Mouse (Mus musculus) adrenal gland, adult 18-20 months (tissue): Measurements from ENCODE around the gene Tmem150a. TPM values are rescaled to one million over a fixed set of nuclear protein-coding genes. Genes with fewer than 3 reads are reported as not detected.

ENCODE experiments used
- DNase-seq, 2 experiments: peaks; one replicate each; pipeline ENCODE4 v3.0.0; 2021 to 2022; ENCODE audit warnings: low spot score in 2 of 2
- total RNA-seq, 2 experiments: library from RNA; stranded (reverse); gene quantifications; 1 replicate in 1 of 2; 2 replicates in 1 of 2; pipeline ENCODE4 v1.2.3; 2021

Gene Tmem150a
- total RNA-seq, 2 experiments from 2014 or later = 24.3 to 24.4 TPM

DNA sequence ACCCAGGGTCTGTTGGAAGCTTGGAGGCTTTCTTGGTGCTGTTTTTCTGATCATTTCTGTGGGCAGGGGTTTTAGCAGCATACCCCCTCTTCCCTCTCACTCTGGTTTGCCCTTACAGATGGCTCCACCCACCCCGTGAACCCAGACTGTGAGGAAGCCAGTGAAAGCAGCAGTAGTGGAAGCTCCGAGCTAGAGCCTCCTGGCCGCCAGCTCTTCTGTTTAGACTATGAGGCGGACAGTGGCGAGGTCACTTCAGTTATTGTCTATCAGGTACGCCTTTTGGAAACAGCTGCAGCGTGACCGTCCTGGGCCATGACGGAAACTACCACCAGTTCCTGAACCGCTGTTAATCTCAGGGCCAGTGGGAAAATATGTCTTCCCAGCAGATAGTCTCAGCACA, 6.8 kb upstream of the Tmem150a start:
- no peak for DNase-seq

DNA sequence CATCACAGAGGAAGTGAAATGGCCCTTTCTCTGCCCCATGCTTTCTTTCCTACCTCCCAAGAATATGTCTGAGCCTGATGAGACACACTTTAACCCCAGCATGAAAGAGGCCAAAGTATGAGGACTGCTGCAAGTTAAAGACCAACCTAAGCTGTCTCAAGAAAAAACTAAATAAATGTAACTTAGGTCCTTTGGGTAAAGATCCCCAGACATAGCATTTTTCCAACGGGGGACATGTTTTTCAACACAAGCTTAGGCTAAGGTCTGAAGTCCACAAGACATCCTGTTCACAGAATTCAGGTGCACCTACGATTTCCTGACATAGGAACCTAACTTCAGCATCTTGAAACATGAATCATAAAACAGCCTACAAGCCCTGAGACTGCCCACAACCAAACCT, 5.0 kb upstream of the Tmem150a start:
- DNase-seq = no peak

DNA sequence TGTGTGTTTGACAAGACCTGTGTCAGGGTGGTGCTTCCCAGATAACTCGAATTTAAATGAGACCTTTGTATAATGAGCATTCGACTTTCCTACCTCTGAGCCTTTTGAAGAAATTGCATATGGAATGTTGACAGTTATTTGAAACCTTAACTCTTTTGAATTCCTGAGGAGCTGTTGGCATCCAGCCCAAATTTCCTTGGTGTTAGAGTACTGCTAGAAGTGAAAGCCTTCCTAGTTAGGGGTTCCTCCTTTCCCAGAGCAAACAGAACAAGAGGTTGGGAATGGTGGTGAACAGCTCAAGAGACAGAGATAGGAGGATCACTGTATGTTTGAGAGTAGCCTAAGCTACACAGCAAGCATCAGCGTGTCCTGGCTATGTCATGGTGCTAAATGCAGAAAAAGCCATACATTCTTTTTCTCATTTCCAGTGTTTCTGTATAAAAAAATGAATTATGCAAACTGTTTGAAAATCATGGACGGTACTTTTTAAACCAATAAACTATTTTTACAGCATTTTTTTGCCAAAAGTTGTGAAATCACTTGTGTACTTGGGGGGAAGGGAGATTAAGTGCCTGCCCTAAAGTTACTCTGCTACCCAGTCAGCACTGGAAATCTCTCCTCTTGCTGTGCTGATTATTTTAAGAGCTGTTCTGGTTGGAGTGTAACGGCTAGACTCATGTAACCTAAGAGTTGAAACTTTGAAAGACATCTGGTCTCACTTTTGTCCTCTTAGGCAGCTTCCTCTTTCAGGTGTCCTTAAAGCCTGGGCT, 2.4 kb upstream of the Tmem150a start:
- DNase-seq = no peak

DNA sequence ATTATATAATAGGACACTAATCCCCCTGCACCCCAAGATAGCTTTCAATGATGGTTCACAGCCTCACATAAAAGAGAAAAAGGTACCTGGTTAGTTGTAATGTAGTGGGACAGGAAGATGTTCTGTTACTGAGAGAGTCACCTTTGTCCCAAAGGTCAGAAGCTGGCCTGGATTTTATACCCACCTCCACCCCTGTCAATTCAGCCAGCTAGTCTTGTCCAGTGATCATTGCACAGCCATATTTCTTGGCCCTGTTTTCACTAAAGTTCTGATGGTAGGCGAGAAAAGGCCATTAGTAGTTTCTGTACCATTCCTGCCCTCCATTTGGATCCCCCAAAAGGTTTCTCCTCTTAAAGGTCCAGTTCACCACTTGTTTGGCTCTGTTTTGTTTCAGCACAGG, 1.2 kb upstream of the Tmem150a start:
- DNase-seq = no peak

GRCm38 (mm10) chr6:72356001-72356532, 820 bp downstream of the Tmem150a start:
- no peak for DNase-seq

GRCm38 (mm10) chr6:72357164-72358079, 2.2 kb downstream of the Tmem150a start:
- DNase-seq = no peak

GRCm38 (mm10) chr6:72358086-72358764, 3.0 kb downstream of the Tmem150a start:
- DNase-seq = no peak

- no peak for DNase-seq
These were observed 4.1 kb downstream of the Tmem150a start for GRCm38 (mm10) chr6:72359343-72359742.

- DNase-seq = no peak
These were observed 4.8 kb downstream of the Tmem150a start for GRCm38 (mm10) chr6:72359891-72360598.

DNA sequence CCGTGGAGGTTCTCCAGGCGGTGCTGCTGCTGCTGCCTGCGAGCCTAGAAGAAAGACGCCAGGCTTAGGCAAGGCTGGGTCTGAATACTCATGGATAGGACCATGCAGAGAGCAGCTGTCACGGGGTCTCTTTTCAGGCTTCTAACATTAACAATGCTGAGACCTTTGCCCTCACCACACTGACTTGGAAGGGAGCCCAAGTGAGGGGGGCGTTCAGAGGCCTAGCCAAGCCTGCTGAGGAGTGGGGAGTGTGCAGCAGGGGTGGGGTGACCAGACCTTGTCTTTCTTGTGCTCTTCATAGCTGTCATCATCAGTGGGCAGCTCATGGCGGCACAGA, 5.3 kb downstream of the Tmem150a start:
- DNase-seq = no peak

DNA sequence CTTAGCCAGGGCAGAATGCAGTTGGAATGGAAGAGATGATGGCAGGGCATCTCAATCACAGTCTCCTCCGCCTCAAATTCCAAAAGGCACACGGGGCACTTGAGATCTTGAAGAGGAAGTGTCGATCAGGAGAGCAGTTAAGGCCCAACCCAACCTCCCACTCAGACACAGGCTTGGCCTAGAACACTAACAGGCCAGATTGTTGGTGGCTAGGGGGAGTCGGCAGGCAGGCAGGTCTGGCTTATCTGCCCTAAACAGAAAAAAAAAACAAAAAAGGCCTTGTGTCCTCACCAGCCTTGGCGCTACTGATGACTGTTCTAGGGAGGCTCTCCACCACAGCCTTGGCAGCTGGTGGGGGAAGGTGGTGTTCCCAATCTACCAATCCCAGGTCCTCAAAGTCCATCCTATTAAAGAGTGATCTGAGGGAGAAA, 5.9 kb downstream of the Tmem150a start:
- DNase-seq = no peak

DNA sequence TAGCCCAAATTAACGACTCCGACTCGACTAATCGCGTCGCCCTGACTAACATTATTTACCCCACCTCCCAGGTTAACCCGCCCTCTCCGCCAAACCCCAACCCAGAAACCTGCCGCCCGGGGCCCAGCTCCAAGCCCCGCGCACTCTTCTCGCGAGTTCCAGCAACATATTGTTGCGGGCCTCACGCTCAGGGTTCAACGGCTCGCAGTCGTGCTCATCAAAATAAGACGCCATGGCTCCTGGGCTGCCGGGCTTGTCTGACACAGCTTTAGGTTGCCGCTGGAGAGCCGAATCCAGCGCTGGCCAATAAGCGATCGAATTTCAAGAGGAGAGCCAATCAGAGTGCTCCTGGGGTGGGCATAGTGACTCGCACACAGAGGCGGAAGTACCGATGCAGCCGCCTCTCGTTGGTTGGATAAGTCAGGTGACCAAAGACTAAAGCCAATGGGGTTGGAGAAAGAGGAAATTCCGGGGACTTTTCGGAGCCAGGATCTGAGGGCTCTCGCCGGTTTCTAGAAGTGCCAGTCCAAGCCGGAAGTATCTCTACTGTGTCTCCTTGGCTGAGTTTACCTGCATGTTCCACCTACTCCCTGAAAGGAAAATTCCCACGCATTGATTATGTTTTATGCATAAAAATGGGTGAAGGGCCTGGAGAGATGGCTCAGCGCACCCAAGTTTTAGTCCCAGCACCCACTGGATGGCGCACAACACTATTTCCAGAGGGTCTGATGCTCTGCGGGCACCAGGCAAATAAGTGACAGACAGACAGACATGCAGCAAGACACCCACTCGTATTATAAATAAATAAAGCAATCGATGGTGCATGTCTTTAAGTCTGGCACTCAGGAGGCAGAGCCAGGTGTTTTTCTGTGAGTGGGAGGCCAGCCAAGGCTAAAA, 7.1 kb downstream of the Tmem150a start:
- peak; percentile 86 for DNase-seq

DNA sequence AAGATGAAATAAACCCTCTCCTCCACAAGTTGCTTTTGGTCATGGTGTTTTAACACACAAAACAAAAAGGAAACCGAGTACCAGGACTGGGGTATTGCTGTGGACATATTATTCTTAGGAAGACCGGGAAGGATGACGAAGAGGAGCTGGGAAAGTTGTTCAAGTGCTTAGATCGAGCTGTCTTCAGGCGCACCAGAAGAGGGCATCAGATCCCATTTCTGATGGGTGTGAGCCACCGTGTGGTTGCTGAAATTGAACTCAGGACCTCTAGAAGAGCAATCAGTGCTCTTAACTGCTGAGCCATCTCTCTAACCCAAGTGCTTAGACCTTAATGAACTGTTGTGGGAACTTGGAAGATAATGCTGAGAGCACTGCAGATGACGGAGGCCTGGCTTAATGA, 8.8 kb downstream of the Tmem150a start:
- no peak for DNase-seq

DNA sequence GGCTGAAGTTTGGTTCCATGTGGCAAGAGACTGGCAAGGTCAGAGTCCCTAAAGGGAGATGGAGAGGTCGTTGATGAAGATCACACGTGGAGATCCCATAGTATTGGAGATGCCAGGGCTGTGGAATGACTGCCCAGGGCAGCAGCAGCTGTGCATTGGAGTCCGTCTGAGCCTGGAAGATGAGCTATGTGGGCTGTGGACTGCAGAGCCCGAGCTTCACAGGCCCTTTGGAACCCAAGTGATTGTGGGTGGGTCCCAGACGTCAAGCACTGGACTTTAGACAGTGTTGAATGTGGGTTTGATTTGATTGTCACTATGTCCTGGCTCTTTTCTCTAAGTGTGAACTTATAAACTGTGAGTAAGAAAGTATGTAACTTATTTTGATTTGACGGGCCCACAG, 9.7 kb downstream of the Tmem150a start:
- no peak for DNase-seq

DNA sequence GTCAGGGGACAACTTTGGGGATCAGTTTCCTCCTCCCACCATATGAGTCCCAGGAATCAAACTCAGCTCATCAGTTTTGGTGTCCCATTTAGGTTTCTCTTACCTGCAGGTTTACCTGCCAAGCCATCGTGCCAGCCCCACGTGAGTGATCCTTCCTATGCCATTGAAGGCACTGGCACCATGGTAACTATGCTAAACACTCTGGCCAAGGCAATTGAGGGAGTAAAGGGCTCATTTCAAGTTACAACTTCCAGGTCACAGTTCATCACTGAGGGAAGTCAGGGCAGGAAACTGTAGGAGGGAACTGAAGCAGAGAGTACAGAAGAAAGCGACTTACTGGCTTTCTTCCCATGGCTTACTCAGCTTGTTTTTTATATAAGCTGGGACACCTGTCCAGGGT, 11.1 kb downstream of the Tmem150a start:
- DNase-seq = no peak

DNA sequence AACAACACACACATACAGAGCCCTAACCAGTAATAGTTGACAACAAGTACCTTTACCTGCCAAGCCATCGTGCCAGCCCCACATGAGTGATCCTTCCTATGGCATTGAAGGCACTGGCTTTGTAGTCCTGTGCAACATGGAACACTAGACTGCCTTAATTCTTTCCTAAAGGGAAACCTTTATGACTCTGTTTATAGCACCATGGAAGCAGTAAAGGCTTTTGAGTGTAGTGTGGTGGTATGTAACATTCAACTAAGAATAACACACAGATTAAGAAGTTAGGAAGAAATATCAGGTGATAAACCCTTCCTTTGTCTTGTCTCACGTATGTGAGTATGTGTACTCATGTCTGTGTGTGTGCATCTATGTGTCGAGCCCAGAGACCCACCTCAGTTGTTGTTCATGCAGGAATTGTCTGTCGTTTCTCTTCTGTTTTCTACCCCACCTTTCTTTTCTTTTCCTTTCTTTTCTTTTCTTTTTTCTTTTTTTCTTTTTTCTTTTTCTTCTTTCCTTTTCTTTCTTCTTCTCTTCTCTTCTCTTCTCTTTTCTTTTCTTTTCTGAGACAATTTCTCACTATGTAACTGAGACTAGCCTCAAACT, 11.7 kb downstream of the Tmem150a start, which contains the start of gene Rnf181:
TSS of gene Rnf181 (minus strand) at position 113 of the 600 bp plus-strand sequence.
- DNase-seq = no peak

- no peak for DNase-seq
These were observed 12.3 kb downstream of the Tmem150a start for GRCm38 (mm10) chr6:72367460-72367974.

DNA sequence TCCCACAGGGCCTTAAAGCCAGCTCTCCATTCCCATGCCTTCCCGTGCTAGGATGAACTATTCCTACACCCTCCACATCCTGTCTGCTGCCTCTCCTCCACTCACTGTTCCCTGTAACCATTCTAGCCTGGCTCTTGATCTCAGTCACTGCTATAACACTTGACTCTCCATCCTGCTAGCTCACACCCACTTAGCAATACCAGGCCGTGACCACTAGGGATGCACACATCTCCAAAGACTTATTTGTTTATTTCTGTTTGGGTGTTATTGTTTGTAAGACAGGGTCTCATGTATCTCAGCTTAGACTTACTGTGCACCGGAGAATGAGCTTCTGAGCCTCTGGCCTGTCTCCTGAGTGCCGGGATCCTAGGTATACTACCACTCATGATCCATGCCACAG, 14.3 kb downstream of the Tmem150a start:
- no peak for DNase-seq

GRCm38 (mm10) chr6:72370091-72370490, 14.8 kb downstream of the Tmem150a start:
- DNase-seq = peak in 1 of 2 experiments; percentile 65
